Mouse (Mus musculus): ENCODE results near the gene Col6a2. TPM values are rescaled to one million over a fixed set of nuclear protein-coding genes. Genes with fewer than 3 reads are reported as not detected.

The Col6a2 gene
- polyA plus RNA-seq (2015; fragmentation: Nextera tagmentation; extraction: Ambion mirVana): 4.4 and 5.4 TPM in 2 replicates

GRCm38 (mm10) chr10:76622928-76623680 is at the start of gene Col6a2:
Gene Col6a2 (minus strand): TSS chr10:76623630.
- peak; percentile 66; the same call in 1 of the 2 replicates for ATAC-seq
- Histone ChIP-seq H3K9me3 (replicated peaks) (no peaks in the 10 kb centered on the region), H3K36me3 (ENCODE audit: poor library complexity, severe bottlenecking) (no peaks in the 10 kb centered on the region), H3K27ac (no peak within 1 kb of the TSS), H3K4me1 (peaks cover 6% of the 10 kb centered on the region), H3K4me3 (peak within 1 kb of the TSS; percentile 31), H3K27me3 (no peaks in the 10 kb centered on the region), H3K9ac (peak within 1 kb of the TSS; percentile 40), H3K4me2 (peak within 1 kb of the TSS; percentile 64)
- WGBS: 3% methylated on average over 30 of the region's 31 CpGs

DNA sequence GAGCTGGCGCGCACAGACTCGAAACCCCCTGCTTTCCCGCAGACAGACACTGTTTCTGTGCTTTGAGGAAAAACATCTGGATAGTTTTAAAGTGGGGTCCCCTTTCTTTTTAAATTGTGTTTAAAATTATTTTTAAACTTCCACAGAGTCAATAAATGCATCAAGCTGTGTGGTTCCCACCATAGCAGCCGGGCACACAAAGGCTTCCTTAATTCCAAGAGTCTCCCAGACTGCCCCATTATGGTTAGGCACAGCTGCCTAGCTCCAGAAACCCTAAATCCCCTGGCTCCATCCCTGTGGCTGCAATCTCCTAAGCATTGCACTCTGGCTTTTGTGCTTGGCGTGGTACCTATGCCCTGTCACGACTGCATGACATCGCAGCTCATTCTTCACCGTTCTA is 48.5 kb upstream of the Col6a2 start:
- no peak overlapping the region for H3K27ac ChIP-seq
- H3K4me2 ChIP-seq: no peak overlapping the region
- peaks cover under 1% of the 10 kb centered on the region; the same call in 1 of the 2 replicates for H3K9me3 ChIP-seq (replicated peaks)
- H3K4me3 ChIP-seq: no peak overlapping the region
- H3K27me3 ChIP-seq: no peaks in the 10 kb centered on the region
- H3K4me1 ChIP-seq: no peaks in the 10 kb centered on the region
- ATAC-seq: no peak
- H3K36me3 ChIP-seq (ENCODE audit: poor library complexity, severe bottlenecking): no peaks in the 10 kb centered on the region
- no peak overlapping the region for H3K9ac ChIP-seq
- 84% methylated on average over 9 of the region's 9 CpGs for WGBS

DNA sequence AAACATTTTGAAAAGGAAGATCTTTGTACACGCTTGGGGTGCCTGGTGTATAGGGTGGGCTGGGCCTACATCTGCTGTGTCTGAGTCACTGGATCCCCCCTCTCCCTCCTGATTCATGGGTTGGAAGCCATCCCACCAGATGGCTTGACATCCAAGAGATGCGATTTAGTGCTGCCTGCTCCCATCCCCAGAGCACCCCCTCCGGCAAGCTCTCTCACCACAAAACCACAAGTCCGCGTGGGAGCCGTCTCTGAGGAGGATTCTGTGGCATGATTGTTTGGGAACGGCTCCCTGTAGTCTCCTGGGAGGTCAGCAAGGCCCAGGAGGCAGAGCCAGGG is 45.5 kb upstream of the Col6a2 start:
- 79% methylated on average over 7 of the region's 7 CpGs for WGBS
- Histone ChIP-seq H3K9ac (no peak overlapping the region), H3K4me2 (no peak overlapping the region), H3K27me3 (no peaks in the 10 kb centered on the region), H3K27ac (no peak overlapping the region), H3K4me1 (no peaks in the 10 kb centered on the region), H3K9me3 (replicated peaks) (peaks cover 12% of the 10 kb centered on the region), H3K4me3 (no peak overlapping the region), H3K36me3 (ENCODE audit: poor library complexity, severe bottlenecking) (no peaks in the 10 kb centered on the region)
- ATAC-seq: no peak

DNA sequence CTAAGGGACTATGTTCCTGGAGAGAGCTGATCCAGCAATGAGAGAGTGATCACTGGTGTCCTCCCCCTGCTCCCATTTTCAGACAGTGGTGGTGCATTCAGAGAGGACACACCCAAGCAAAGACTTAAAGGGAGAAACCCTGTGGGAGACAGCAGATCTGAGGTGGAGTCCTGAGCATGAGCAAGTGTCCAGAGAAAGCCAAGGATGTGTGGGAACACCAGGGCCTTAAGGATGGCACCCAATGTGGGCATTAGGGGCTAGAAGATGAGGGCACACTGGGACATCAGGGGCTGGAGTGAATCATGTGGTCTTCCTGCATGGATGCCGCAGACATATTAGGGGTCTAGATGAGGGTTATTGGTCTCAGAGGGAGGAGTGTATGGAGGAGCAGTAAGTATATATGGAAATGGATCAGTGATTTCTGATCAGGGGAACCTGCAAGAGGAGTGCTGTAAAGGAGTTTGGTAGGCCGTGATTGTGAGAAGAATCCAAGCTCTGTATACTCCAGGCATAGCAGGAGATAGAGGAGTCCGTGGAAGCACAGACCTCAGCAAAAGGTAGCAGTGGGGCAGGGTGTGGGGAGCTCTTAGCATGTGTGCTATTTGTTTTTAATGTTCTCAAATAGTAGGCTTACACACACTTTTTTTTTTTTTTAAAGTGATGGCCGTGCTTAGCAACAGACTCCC is 45.0 kb upstream of the Col6a2 start:
- H3K27ac ChIP-seq: no peak overlapping the region
- no peaks in the 10 kb centered on the region for H3K36me3 ChIP-seq (ENCODE audit: poor library complexity, severe bottlenecking)
- no peak overlapping the region for H3K9ac ChIP-seq
- 93% methylated on average over 4 of the region's 4 CpGs for WGBS
- peaks cover 12% of the 10 kb centered on the region for H3K9me3 ChIP-seq (replicated peaks)
- no peak overlapping the region for H3K4me2 ChIP-seq
- ATAC-seq: no peak
- H3K27me3 ChIP-seq: no peaks in the 10 kb centered on the region
- H3K4me1 ChIP-seq: no peaks in the 10 kb centered on the region
- H3K4me3 ChIP-seq: no peak overlapping the region

- H3K27ac ChIP-seq: no peak overlapping the region
- no peaks in the 10 kb centered on the region for H3K27me3 ChIP-seq
- 92% methylated on average over 1 of the region's 1 CpGs for WGBS
- no peaks in the 10 kb centered on the region for H3K36me3 ChIP-seq (ENCODE audit: poor library complexity, severe bottlenecking)
- H3K9ac ChIP-seq: no peak overlapping the region
- no peak overlapping the region for H3K4me2 ChIP-seq
- no peaks in the 10 kb centered on the region for H3K4me1 ChIP-seq
- H3K9me3 ChIP-seq (replicated peaks): peaks cover 12% of the 10 kb centered on the region
- ATAC-seq: no peak
- no peak overlapping the region for H3K4me3 ChIP-seq
Measured at GRCm38 (mm10) chr10:76667197-76667805, 43.9 kb upstream of the Col6a2 start.

- ATAC-seq: no peak
- Histone ChIP-seq H3K9ac (no peak overlapping the region), H3K27ac (no peak overlapping the region), H3K4me1 (no peaks in the 10 kb centered on the region), H3K36me3 (ENCODE audit: poor library complexity, severe bottlenecking) (no peaks in the 10 kb centered on the region), H3K27me3 (no peaks in the 10 kb centered on the region), H3K9me3 (replicated peaks) (peaks cover 12% of the 10 kb centered on the region), H3K4me3 (no peak overlapping the region), H3K4me2 (no peak overlapping the region)
- WGBS: 89% methylated on average over 11 of the region's 11 CpGs
Measured at GRCm38 (mm10) chr10:76665551-76665950, 42.1 kb upstream of the Col6a2 start.

DNA sequence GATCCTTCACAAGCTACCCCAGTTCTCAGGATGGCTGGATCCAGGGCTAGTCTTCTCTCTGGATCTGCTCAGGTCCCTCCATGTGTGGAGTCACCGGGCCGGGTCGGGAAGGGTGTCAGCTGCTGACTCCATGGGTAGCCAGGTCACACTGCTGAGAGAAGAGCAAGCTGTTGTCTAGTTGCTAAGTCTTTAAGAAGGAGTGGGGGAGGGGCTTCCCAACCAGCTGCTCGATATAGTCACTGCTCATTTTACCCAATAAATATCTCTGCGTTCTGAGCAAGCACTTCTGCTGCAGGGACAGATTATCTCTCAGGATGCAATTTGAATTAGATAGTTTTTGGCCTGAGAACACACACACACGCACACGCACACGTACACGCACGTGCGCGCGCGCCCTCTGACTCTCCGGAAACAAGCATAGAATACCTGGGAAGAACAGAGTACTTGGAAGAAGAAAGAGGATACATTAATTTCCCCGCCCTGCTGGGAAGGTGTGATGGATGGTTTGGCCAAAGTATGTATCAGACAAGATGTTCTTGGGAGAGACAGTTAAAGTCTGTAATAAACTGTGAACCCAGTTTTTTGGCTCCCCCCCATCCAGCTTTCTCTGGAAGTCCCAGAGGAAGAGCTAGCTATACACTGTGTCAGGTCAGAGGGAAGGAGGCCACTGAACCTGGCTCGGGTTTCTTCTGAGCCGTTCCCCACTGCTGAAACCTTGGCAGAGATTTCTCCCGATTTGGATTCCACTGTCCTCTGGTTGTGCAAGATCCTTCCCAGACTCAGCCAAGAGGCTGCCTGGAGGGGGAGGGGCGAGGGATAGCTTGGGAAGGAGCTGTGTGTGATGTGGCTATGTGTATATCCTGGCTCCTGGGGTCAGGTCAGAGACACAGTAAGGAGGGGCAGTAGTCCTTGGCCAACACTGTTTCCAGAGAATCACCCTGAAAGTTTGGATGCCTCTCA is 41.0 kb upstream of the Col6a2 start:
- Histone ChIP-seq H3K36me3 (ENCODE audit: poor library complexity, severe bottlenecking) (no peaks in the 10 kb centered on the region), H3K27ac (no peak overlapping the region), H3K9me3 (replicated peaks) (peaks cover 12% of the 10 kb centered on the region), H3K4me2 (no peak overlapping the region), H3K4me1 (no peaks in the 10 kb centered on the region), H3K4me3 (no peak overlapping the region), H3K27me3 (no peaks in the 10 kb centered on the region), H3K9ac (no peak overlapping the region)
- no peak for ATAC-seq
- 84% methylated on average over 20 of the region's 20 CpGs for WGBS

DNA sequence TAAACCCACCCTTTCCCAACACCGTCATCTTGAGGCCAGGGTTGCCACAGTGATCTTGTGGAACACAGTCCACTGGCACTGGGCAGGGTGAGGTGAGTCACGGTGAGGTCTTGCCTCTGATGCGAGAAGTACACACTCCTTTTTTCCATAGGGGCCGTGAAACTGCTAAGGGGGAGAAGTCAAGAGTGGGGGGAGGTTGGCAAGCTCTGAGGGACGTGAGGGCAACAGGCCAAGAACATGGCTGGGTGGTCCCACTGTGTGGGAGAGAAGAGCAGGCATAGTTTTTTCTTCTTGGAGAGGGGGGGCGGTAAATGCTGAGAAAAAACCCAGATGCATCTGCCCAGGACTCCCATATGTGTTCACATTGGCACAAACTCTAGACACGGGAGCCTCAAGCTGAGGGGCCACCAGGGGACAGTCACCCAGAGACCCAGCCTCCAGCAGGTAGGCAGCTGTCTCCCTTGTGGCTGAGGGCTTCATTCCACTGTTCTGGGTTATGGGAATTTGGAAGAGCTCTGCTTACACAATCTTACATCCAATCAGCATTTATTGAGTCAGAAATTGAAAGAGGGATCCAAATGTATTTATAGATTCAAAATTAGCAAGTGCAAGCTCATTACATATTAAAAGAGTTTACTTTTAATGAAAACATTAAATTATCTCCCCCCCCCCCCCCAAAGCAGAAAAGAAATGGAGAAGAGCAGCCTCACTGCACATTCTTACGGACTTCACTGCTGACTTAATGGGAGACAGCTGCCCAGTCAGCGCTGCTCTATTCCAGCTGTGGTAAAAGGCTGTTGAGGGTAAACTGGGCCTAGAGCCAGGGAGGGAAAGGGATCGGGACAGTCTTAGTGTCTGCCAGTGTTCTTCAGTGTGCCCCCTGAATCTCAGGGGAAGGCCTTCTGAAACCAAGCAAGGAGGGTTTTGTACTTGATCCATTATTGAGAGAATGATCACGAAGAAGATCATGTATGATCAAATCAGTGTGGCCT is 30.2 kb upstream of the Col6a2 start:
- H3K4me3 ChIP-seq: no peak overlapping the region
- H3K27ac ChIP-seq: no peak overlapping the region
- H3K9ac ChIP-seq: no peak overlapping the region
- no peaks in the 10 kb centered on the region for H3K36me3 ChIP-seq (ENCODE audit: poor library complexity, severe bottlenecking)
- no peak for ATAC-seq
- no peaks in the 10 kb centered on the region for H3K4me1 ChIP-seq
- no peaks in the 10 kb centered on the region for H3K9me3 ChIP-seq (replicated peaks)
- 80% methylated on average over 11 of the region's 11 CpGs for WGBS
- no peaks in the 10 kb centered on the region for H3K27me3 ChIP-seq
- no peak overlapping the region for H3K4me2 ChIP-seq

DNA sequence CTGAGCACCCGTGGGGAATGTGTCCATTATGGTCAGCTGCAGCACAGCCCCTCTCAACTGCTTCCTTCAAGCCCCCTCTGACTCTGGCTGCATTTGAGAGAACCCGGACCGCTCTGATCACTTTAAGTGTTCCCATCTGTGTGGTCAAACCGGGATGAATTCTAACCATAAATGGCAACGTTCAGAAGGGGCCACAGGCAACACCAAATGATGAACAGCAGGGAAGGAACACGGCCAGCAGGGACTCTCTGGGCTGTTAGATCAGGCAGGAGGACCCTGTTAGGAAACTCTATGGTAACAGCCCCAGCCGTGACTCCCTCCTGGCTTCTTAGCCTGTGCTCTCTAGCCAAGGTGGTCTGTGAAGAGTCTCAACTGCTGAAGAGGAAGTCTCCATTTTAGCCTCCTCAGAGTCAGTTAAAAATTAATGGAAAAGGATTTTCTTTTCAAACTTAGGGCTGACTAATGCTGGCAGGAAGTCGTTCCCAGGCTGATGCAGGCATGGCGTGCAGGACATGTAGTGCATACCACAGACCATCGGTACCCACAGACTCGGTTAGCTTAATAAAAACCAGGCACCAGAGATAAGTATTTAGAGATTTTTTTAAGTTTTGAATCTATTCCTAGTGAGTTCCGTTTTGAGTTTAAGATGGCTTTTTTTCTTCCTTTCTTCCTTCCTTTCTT is 27.4 kb upstream of the Col6a2 start:
- WGBS: 84% methylated on average over 12 of the region's 12 CpGs
- no peaks in the 10 kb centered on the region for H3K4me1 ChIP-seq
- no peak for ATAC-seq
- no peak overlapping the region for H3K9ac ChIP-seq
- no peaks in the 10 kb centered on the region for H3K36me3 ChIP-seq (ENCODE audit: poor library complexity, severe bottlenecking)
- H3K4me2 ChIP-seq: no peak overlapping the region
- H3K27me3 ChIP-seq: no peaks in the 10 kb centered on the region
- H3K9me3 ChIP-seq (replicated peaks): no peaks in the 10 kb centered on the region
- no peak overlapping the region for H3K4me3 ChIP-seq
- H3K27ac ChIP-seq: no peak overlapping the region

DNA sequence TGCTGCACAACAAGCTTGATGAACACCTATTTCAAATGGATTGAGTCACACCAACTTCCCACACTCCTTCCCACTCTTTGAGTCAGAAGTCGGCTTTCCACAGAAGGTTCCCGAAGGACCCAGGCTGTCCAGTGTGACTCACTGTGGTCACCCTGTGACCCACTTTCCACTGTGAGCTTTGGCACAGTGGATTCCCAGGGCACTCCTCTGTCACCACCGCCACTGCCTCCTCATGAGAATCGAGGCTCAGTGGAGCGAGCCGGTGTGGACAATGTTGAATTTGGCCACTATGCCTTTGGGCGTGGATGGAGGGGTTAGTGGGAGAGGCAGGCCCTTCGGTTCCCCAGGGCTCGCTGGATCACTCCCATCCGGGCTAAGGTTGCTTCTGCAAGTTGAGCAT is 25.3 kb upstream of the Col6a2 start:
- H3K4me2 ChIP-seq: no peak overlapping the region
- no peaks in the 10 kb centered on the region for H3K9me3 ChIP-seq (replicated peaks)
- WGBS: 88% methylated on average over 10 of the region's 10 CpGs
- no peak overlapping the region for H3K9ac ChIP-seq
- no peak overlapping the region for H3K4me3 ChIP-seq
- H3K27ac ChIP-seq: no peak overlapping the region
- H3K36me3 ChIP-seq (ENCODE audit: poor library complexity, severe bottlenecking): no peaks in the 10 kb centered on the region
- no peaks in the 10 kb centered on the region for H3K27me3 ChIP-seq
- ATAC-seq: no peak
- no peaks in the 10 kb centered on the region for H3K4me1 ChIP-seq

Data from forebrain, embryonic 13.5 days (tissue).